Mouse (Mus musculus) midbrain, embryonic 15.5 days (tissue): ENCODE results near the gene 1110051M20Rik. TPM values are rescaled to one million over a fixed set of nuclear protein-coding genes. Genes with fewer than 3 reads are reported as not detected.

ENCODE experiments used
- ATAC-seq: fragments of 200-750 bp; cut with Nextera tagmentation; replicated peaks from 2 replicates; pipeline ENCODE4 v1.8.0; 2017; ENCODE audit warnings: moderate TSS enrichment
- H3K27ac ChIP-seq: fragments of 300-500 bp; sonication (generic); 2 replicates; pipeline ENCODE4 v1.5.1; 2015; ENCODE audit warnings: mild to moderate bottlenecking, inconsistent platforms
- H3K27me3 ChIP-seq: fragments of 300-500 bp; sonication (generic); replicated peaks from 2 replicates; pipeline ENCODE4 v1.6.1; 2015; ENCODE audit warnings: inconsistent platforms
- H3K36me3 ChIP-seq: fragments of 300-500 bp; sonication (generic); replicated peaks from 2 replicates; pipeline ENCODE4 v1.6.1; 2015; ENCODE audit warnings: inconsistent platforms
- H3K4me1 ChIP-seq: fragments of 300-500 bp; sonication (generic); 2 replicates; pipeline ENCODE4 v1.6.1; 2015; ENCODE audit warnings: inconsistent platforms
- H3K4me2 ChIP-seq: fragments of 300-500 bp; sonication (generic); 2 replicates; pipeline ENCODE4 v1.6.1; 2015; ENCODE audit warnings: inconsistent platforms, mild to moderate bottlenecking, moderate library complexity
- H3K4me3 ChIP-seq: fragments of 300-500 bp; sonication (generic); 2 replicates; pipeline ENCODE4 v1.5.1; 2015; ENCODE audit warnings: mild to moderate bottlenecking, inconsistent platforms
- H3K9ac ChIP-seq: fragments of 300-500 bp; sonication (generic); 2 replicates; pipeline ENCODE4 v1.6.1; 2015; ENCODE audit warnings: mild to moderate bottlenecking, inconsistent platforms
- H3K9me3 ChIP-seq: fragments of 300-500 bp; sonication (generic); 2 replicates; pipeline ENCODE4 v1.6.1; 2016; ENCODE audit warnings: inconsistent platforms
- WGBS: fragments of 180-500 bp; shearing (Covaris S2); methylation state at CpG from one replicate; pipeline ENCODE4 v1.1.7; 2015; ENCODE audit warnings: mixed read lengths; 5-methylcytosine and 5-hydroxymethylcytosine counted together
- polyA plus RNA-seq: library from polyadenylated mRNA; unstranded; fragments of >200 nt; fragmentation: Nextera tagmentation; extraction: Ambion mirVana; gene quantifications from 2 replicates; pipeline ENCODE4 v1.2.1, GENCODE M21; 2015

1110051M20Rik gene
- polyA plus RNA-seq, 1 experiment from 2014 or later, result 179 TPM

- no peak overlapping the region for H3K4me2 ChIP-seq
- no peaks in the 10 kb centered on the region for H3K9me3 ChIP-seq
- no peak overlapping the region for H3K9ac ChIP-seq
- no peak for ATAC-seq
- H3K27ac ChIP-seq, result no peak overlapping the region
- no peaks in the 10 kb centered on the region for H3K27me3 ChIP-seq
- H3K36me3 ChIP-seq, result no peaks in the 10 kb centered on the region
- H3K4me1 ChIP-seq, result 0 out of 2 replicates have a peak, but pooled peaks cover 5% of the 10 kb centered on the region
- 50% methylated on average over 5 of the region's 5 CpGs for WGBS
- no peak overlapping the region for H3K4me3 ChIP-seq
Observed at GRCm38 (mm10) chr2:91308680-91309079, 135.8 kb downstream of the 1110051M20Rik start.

GRCm38 (mm10) chr2:91306589-91306988 lies 137.9 kb downstream of the 1110051M20Rik start:
- Histone ChIP-seq H3K27ac (no peak overlapping the region), H3K36me3 (no peaks in the 10 kb centered on the region), H3K4me3 (no peak overlapping the region), H3K27me3 (no peaks in the 10 kb centered on the region), H3K9me3 (no peaks in the 10 kb centered on the region), H3K4me2 (no peak overlapping the region), H3K9ac (no peak overlapping the region), H3K4me1 (no peaks in the 10 kb centered on the region)
- ATAC-seq, result no peak

- no peak for ATAC-seq
- H3K27me3 ChIP-seq, result no peaks in the 10 kb centered on the region
- H3K9ac ChIP-seq, result no peak overlapping the region
- no peak overlapping the region for H3K4me3 ChIP-seq
- 89% methylated on average over 9 of the region's 9 CpGs for WGBS
- H3K4me1 ChIP-seq, result no peaks in the 10 kb centered on the region
- H3K27ac ChIP-seq, result no peak overlapping the region
- no peaks in the 10 kb centered on the region for H3K36me3 ChIP-seq
- no peaks in the 10 kb centered on the region for H3K9me3 ChIP-seq
- no peak overlapping the region for H3K4me2 ChIP-seq
Observed at GRCm38 (mm10) chr2:91305926-91306325, 138.6 kb downstream of the 1110051M20Rik start.

GRCm38 (mm10) chr2:91302845-91303244 lies 141.7 kb downstream of the 1110051M20Rik start:
- H3K4me1 ChIP-seq, result no peaks in the 10 kb centered on the region
- H3K9me3 ChIP-seq, result no peaks in the 10 kb centered on the region
- no peak overlapping the region for H3K9ac ChIP-seq
- no peaks in the 10 kb centered on the region for H3K36me3 ChIP-seq
- no peak overlapping the region for H3K4me2 ChIP-seq
- H3K4me3 ChIP-seq, result no peak overlapping the region
- WGBS, result 84% methylated on average over 3 of the region's 3 CpGs
- H3K27ac ChIP-seq, result no peak overlapping the region
- H3K27me3 ChIP-seq, result no peaks in the 10 kb centered on the region
- no peak for ATAC-seq

GRCm38 (mm10) chr2:91301836-91302235 lies 142.7 kb downstream of the 1110051M20Rik start:
- no peak overlapping the region for H3K9ac ChIP-seq
- no peaks in the 10 kb centered on the region for H3K27me3 ChIP-seq
- no peak overlapping the region for H3K4me3 ChIP-seq
- no peak for ATAC-seq
- no peaks in the 10 kb centered on the region for H3K4me1 ChIP-seq
- H3K4me2 ChIP-seq, result no peak overlapping the region
- 98% methylated on average over 2 of the region's 2 CpGs for WGBS
- H3K27ac ChIP-seq, result no peak overlapping the region
- no peaks in the 10 kb centered on the region for H3K9me3 ChIP-seq
- no peaks in the 10 kb centered on the region for H3K36me3 ChIP-seq

GRCm38 (mm10) chr2:91300784-91301183 lies 143.7 kb downstream of the 1110051M20Rik start:
- Histone ChIP-seq H3K36me3 (no peaks in the 10 kb centered on the region), H3K4me3 (no peak overlapping the region)
- WGBS, result 95% methylated on average over 2 of the region's 2 CpGs

GRCm38 (mm10) chr2:91299156-91299555 lies 145.3 kb downstream of the 1110051M20Rik start:
- H3K4me1 ChIP-seq, result no peaks in the 10 kb centered on the region
- H3K4me2 ChIP-seq, result no peak overlapping the region
- no peak overlapping the region for H3K9ac ChIP-seq
- no peaks in the 10 kb centered on the region for H3K9me3 ChIP-seq
- no peaks in the 10 kb centered on the region for H3K36me3 ChIP-seq
- ATAC-seq, result no peak
- H3K27ac ChIP-seq, result no peak overlapping the region
- H3K27me3 ChIP-seq, result no peaks in the 10 kb centered on the region
- no peak overlapping the region for H3K4me3 ChIP-seq
- 76% methylated on average over 3 of the region's 3 CpGs for WGBS

More at GRCm38 (mm10) chr2:91300784-91301183, 143.7 kb downstream of the 1110051M20Rik start:
- Histone ChIP-seq H3K4me2 (no peak overlapping the region), H3K4me1 (no peaks in the 10 kb centered on the region), H3K27ac (no peak overlapping the region), H3K27me3 (no peaks in the 10 kb centered on the region), H3K9me3 (no peaks in the 10 kb centered on the region), H3K9ac (no peak overlapping the region)
- ATAC-seq, result no peak

- no peak for ATAC-seq
- H3K27ac ChIP-seq, result no peak overlapping the region
- no peaks in the 10 kb centered on the region for H3K27me3 ChIP-seq
- no peak overlapping the region for H3K4me3 ChIP-seq
- no peak overlapping the region for H3K4me2 ChIP-seq
- H3K9ac ChIP-seq, result no peak overlapping the region
- H3K9me3 ChIP-seq, result no peaks in the 10 kb centered on the region
- WGBS, result 92% methylated on average over 5 of the region's 5 CpGs
- H3K4me1 ChIP-seq, result no peaks in the 10 kb centered on the region
- H3K36me3 ChIP-seq, result no peaks in the 10 kb centered on the region
Observed at GRCm38 (mm10) chr2:91295895-91296294, 148.6 kb downstream of the 1110051M20Rik start.

GRCm38 (mm10) chr2:91294226-91294625 lies 150.3 kb downstream of the 1110051M20Rik start:
- Histone ChIP-seq H3K4me2 (no peak overlapping the region), H3K27me3 (no peaks in the 10 kb centered on the region), H3K4me3 (no peak overlapping the region), H3K36me3 (no peaks in the 10 kb centered on the region), H3K27ac (no peak overlapping the region), H3K9me3 (no peaks in the 10 kb centered on the region), H3K4me1 (no peaks in the 10 kb centered on the region), H3K9ac (no peak overlapping the region)
- WGBS, result 94% methylated on average over 3 of the region's 3 CpGs
- ATAC-seq, result no peak

- WGBS, result 69% methylated on average over 12 of the region's 12 CpGs
- ATAC-seq, result 0 out of 2 replicates have a peak, but pooled peaks have one; percentile 25
- Histone ChIP-seq H3K4me3 (no peak overlapping the region), H3K9ac (no peak overlapping the region), H3K27ac (no peak overlapping the region), H3K9me3 (no peaks in the 10 kb centered on the region), H3K27me3 (no peaks in the 10 kb centered on the region), H3K36me3 (no peaks in the 10 kb centered on the region), H3K4me2 (no peak overlapping the region), H3K4me1 (peaks cover 2% of the 10 kb centered on the region; the same call in 1 of the 2 replicates)
Observed at GRCm38 (mm10) chr2:91291197-91292007, 153.1 kb downstream of the 1110051M20Rik start.

GRCm38 (mm10) chr2:91287563-91287962 lies 156.9 kb downstream of the 1110051M20Rik start:
- Histone ChIP-seq H3K27ac (no peak overlapping the region), H3K9ac (no peak overlapping the region), H3K4me3 (no peak overlapping the region), H3K27me3 (no peaks in the 10 kb centered on the region), H3K4me1 (peaks cover 2% of the 10 kb centered on the region; the same call in 1 of the 2 replicates), H3K36me3 (no peaks in the 10 kb centered on the region), H3K4me2 (no peak overlapping the region), H3K9me3 (no peaks in the 10 kb centered on the region)
- WGBS, result 85% methylated on average over 6 of the region's 6 CpGs
- ATAC-seq, result no peak

GRCm38 (mm10) chr2:91285885-91286505 lies 158.5 kb downstream of the 1110051M20Rik start:
- no peaks in the 10 kb centered on the region for H3K36me3 ChIP-seq
- ATAC-seq, result peak; percentile 57; the same call in 1 of the 2 replicates
- H3K9me3 ChIP-seq, result no peaks in the 10 kb centered on the region
- H3K27ac ChIP-seq, result no peak overlapping the region
- WGBS, result 15% methylated on average over 7 of the region's 7 CpGs
- H3K4me3 ChIP-seq, result no peak overlapping the region
- no peak overlapping the region for H3K9ac ChIP-seq
- H3K27me3 ChIP-seq, result no peaks in the 10 kb centered on the region
- H3K4me2 ChIP-seq, result no peak overlapping the region
- peaks cover 2% of the 10 kb centered on the region; the same call in 1 of the 2 replicates for H3K4me1 ChIP-seq
